Mouse (Mus musculus) cortical plate, adult 2 months (tissue): ENCODE measurements around the gene Samd4.

Source experiments
- CTCF ChIP-seq: fragments of 200-500 bp; IDR thresholded peaks from 2 replicates; pipeline ENCODE4 v1.5.1; 2011; ENCODE audit warnings: mild to moderate bottlenecking, control low read depth, low read length; ENCODE audit not compliant: insufficient read depth; ENCODE audit errors: extremely low read depth
- POLR2A ChIP-seq: fragments of 200-500 bp; IDR thresholded peaks from 2 replicates; pipeline ENCODE4 v1.6.1; 2011; ENCODE audit warnings: mild to moderate bottlenecking, low read length, control low read depth; ENCODE audit not compliant: insufficient read depth; ENCODE audit errors: extremely low read depth

- TF ChIP-seq POLR2A, result no peak
- TF ChIP-seq CTCF, result no peak
Measured at GRCm38 (mm10) chr14:46932121-46932520, 49.5 kb downstream of the Samd4 start.
